Comparison of ENCODE assay signal across 11 mouse cellular contexts in the genomic region with DNA sequence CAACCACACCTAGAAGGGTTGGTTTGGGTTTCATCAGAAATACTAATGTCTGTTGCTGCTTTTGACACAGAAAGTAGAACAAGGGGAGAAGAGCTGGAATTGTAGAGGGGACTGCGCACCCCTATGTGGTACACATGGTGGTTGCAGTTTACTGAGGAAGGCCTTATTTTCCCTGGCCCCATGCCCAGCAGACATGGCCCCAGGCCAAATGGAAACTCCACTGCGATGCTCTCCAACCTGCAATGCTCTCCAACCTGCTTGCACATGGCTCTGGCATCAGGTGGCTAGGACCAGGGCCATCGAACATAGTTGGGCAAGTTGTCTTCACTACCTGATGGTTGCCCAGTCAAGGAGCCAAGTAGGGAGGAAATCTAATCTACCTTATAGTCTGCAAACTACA. TPM values are rescaled to one million over a fixed set of nuclear protein-coding genes. Genes with fewer than 3 reads are reported as not detected.
DNase-seq lines count a peak whose midpoint lies in the region; ATAC-seq and TF ChIP-seq lines count a peak whose summit lies in the region.
"Had no signal": no experiment of that assay in that cellular context is flagged by ENCODE, and none has a peak within 500 bp of the region (broad histone marks: within the 10 kb centered on the region; RNA-seq: fewer than 3 reads in every experiment).

No protein-coding gene starts in this region.

- H3K9me3 ChIP-seq in intestine, embryonic 15.5 days, result no peaks in the 10 kb centered on the region
- H3K9me3 ChIP-seq: hindbrain, embryonic 15.5 days had no signal

- peak; percentile 12 to 20 for DNase-seq in cerebellum, postnatal 36 days
- no peak for DNase-seq in cerebellum, adult 9-10 months
- DNase-seq in lung, postnatal 14 days, result peak; percentile 67
- DNase-seq in lung, postnatal 25 days (ENCODE audit: low spot score), result no peak
- no peak for DNase-seq in c-Kit-positive CD71-positive TER-119-positive erythroid progenitor cells, embryonic 14.5 days (ENCODE audit: low spot score)
- DNase-seq: right cerebral cortex, adult 18-20 months; thymus, adult 2 months had no signal

- H3K79me2 ChIP-seq in myocyte (ENCODE audit: control insufficient read depth, insufficient read depth), result peaks cover 19% of the 10 kb centered on the region

- no peak for ATAC-seq in intestine, embryonic 15.5 days
- ATAC-seq in megakaryocyte, adult 5-6 weeks (ENCODE audit: poor library complexity, severe bottlenecking), result no peak

- H3K27ac ChIP-seq in intestine, embryonic 15.5 days, result peak overlapping the region; percentile 54; the same call in 1 of the 2 replicates
- H3K27ac ChIP-seq: hindbrain, embryonic 15.5 days had no signal

- 67% methylated on average over 3 of the region's 3 CpGs for WGBS in intestine, embryonic 15.5 days

- H3K9ac ChIP-seq in intestine, embryonic 15.5 days, result no peak overlapping the region
- H3K9ac ChIP-seq: hindbrain, embryonic 15.5 days had no signal

- TF ChIP-seq POLR2A in myocyte (IDR thresholded peaks at IDR 0.05; ENCODE audit: insufficient read length, low read depth), result no peak

- peaks cover 47% of the 10 kb centered on the region for H3K4me1 ChIP-seq in intestine, embryonic 15.5 days (replicated peaks)

- H3K4me2 ChIP-seq in intestine, embryonic 15.5 days (replicated peaks), result no peak overlapping the region
- H3K4me2 ChIP-seq in myocyte (ENCODE audit: low read depth), result peak overlapping the region; percentile 58
- H3K4me2 ChIP-seq: hindbrain, embryonic 15.5 days had no signal

- H3ac ChIP-seq in myocyte (ENCODE audit: control insufficient read depth, insufficient read length), result no peak overlapping the region

- H3K4me3 ChIP-seq in intestine, embryonic 15.5 days (replicated peaks), result no peak overlapping the region
- H3K4me3 ChIP-seq in myocyte, result no peak overlapping the region
- H3K4me3 ChIP-seq: hindbrain, embryonic 15.5 days had no signal

- H3K36me3 ChIP-seq in intestine, embryonic 15.5 days, result no peaks in the 10 kb centered on the region
- H3K36me3 ChIP-seq in myocyte (ENCODE audit: control insufficient read depth, insufficient read depth), result peaks cover 4% of the 10 kb centered on the region
- H3K36me3 ChIP-seq: hindbrain, embryonic 15.5 days had no signal

- H3K27me3 ChIP-seq in intestine, embryonic 15.5 days (replicated peaks), result no peaks in the 10 kb centered on the region
- H3K27me3 ChIP-seq in myocyte (ENCODE audit: control insufficient read depth, insufficient read depth, insufficient read length), result no peaks in the 10 kb centered on the region
- H3K27me3 ChIP-seq: hindbrain, embryonic 15.5 days had no signal

TF ChIP-seq in myocyte, 11 proteins besides CTCF, POLR2A, EP300 and RAD21:
- TF ChIP-seq MYOG (IDR thresholded peaks at IDR 0.05; ENCODE audit: control insufficient read depth in 1 of 3, insufficient read depth in 1 of 3, insufficient read length in 2 of 3, low read depth in 2 of 3), result no peak
- TF ChIP-seq SRF (IDR thresholded peaks at IDR 0.05; ENCODE audit: control insufficient read depth, insufficient read length, low read depth), result no peak
- TF ChIP-seq REST (IDR thresholded peaks at IDR 0.05; ENCODE audit: insufficient read depth, insufficient read length), result no peak
- TF ChIP-seq E2F4 (IDR thresholded peaks at IDR 0.05; ENCODE audit: insufficient read depth), result no peak
- TF ChIP-seq TCF3 (IDR thresholded peaks at IDR 0.05; ENCODE audit: insufficient read length, low read depth), result no peak
- TF ChIP-seq TCF12 (IDR thresholded peaks at IDR 0.05; ENCODE audit: insufficient read depth, poor library complexity, severe bottlenecking), result no peak
- no peak for TF ChIP-seq USF1 (IDR thresholded peaks at IDR 0.05; ENCODE audit: low read depth)
- TF ChIP-seq POLR2AphosphoS2 (IDR thresholded peaks at IDR 0.05; ENCODE audit: insufficient read length, low read depth), result no peak
- no peak for TF ChIP-seq MAX (IDR thresholded peaks at IDR 0.05; ENCODE audit: low read depth)
- TF ChIP-seq MYOD1 (IDR thresholded peaks at IDR 0.05; ENCODE audit: control insufficient read depth in 1 of 3, insufficient read length in 2 of 3, low read depth in 2 of 3), result no peak
- no peak for TF ChIP-seq CEBPB (IDR thresholded peaks at IDR 0.05; ENCODE audit: insufficient read depth, poor library complexity, severe bottlenecking)

RNA-seq across cellular contexts. Expression of a gene that starts 35.0 kb away (rescaled TPM):
- polyA plus RNA-seq in intestine, embryonic 15.5 days (2015; fragmentation: Nextera tagmentation; extraction: Ambion mirVana), result 4.8 and 5.0 TPM in 2 replicates
- polyA plus RNA-seq in myocyte (2012; fragmentation: generic; extraction: Trizol), result 59.5 TPM
- total RNA-seq in megakaryocyte, adult 5-6 weeks (2015), result 1.4 and 1.8 TPM in 2 replicates
- total RNA-seq in megakaryocyte, adult 5-6 weeks (2017), result 1.1 and 1.3 TPM in 2 replicates

Comparison
In these comparisons a context has a peak if more than half of its experiments do, and no peak if none do; other contexts are left out.
1. DNase-seq: peak in cerebellum, postnatal 36 days (2 of 2) and lung, postnatal 14 days (single experiment); none in cerebellum, adult 9-10 months (single experiment), lung, postnatal 25 days (single experiment) and c-Kit-positive CD71-positive TER-119-positive erythroid progenitor cells, embryonic 14.5 days (single experiment).
2. RNA of a gene that starts 35.0 kb away (polyA plus RNA-seq): 59.5 TPM in myocyte (single experiment); 4.8 to 5.0 TPM in intestine, embryonic 15.5 days; every median in the first group is over 10 times any median in the second.